Mouse (Mus musculus): ENCODE measurements around the gene Os9.

Os9 gene

GRCm38 (mm10) chr10:127118470-127118869, 2.5 kb downstream of the Os9 start:
- no peak for ATAC-seq (ENCODE audit: low TSS enrichment)

- ATAC-seq (ENCODE audit: low TSS enrichment), result no peak
Measured at GRCm38 (mm10) chr10:127115068-127115467, 5.9 kb downstream of the Os9 start.

GRCm38 (mm10) chr10:127114408-127114807, 6.5 kb downstream of the Os9 start:
- ATAC-seq (ENCODE audit: low TSS enrichment), result no peak

- ATAC-seq (ENCODE audit: low TSS enrichment), result no peak
Measured at GRCm38 (mm10) chr10:127111001-127111887, 9.7 kb downstream of the Os9 start.

- no peak for ATAC-seq (ENCODE audit: low TSS enrichment)
Measured at GRCm38 (mm10) chr10:127108262-127108583, 12.7 kb downstream of the Os9 start.

- ATAC-seq (ENCODE audit: low TSS enrichment), result no peak
Measured at GRCm38 (mm10) chr10:127107563-127108261, 13.2 kb downstream of the Os9 start.

- ATAC-seq (ENCODE audit: low TSS enrichment), result no peak
Measured at GRCm38 (mm10) chr10:127103631-127104030, 17.3 kb downstream of the Os9 start.

GRCm38 (mm10) chr10:127101151-127101550, 19.8 kb downstream of the Os9 start:
- no peak for ATAC-seq (ENCODE audit: low TSS enrichment)

GRCm38 (mm10) chr10:127100414-127100813, 20.5 kb downstream of the Os9 start:
- ATAC-seq (ENCODE audit: low TSS enrichment), result no peak

- no peak for ATAC-seq (ENCODE audit: low TSS enrichment)
Measured at GRCm38 (mm10) chr10:127099868-127100267, 21.1 kb downstream of the Os9 start.

- ATAC-seq (ENCODE audit: low TSS enrichment), result no peak
Measured at GRCm38 (mm10) chr10:127099191-127099590, 21.7 kb downstream of the Os9 start.

GRCm38 (mm10) chr10:127098514-127098913, 22.4 kb downstream of the Os9 start:
- ATAC-seq (ENCODE audit: low TSS enrichment), result no peak

GRCm38 (mm10) chr10:127094382-127094802, 26.5 kb downstream of the Os9 start:
- peak; percentile 5; the same call in 1 of the 2 replicates for ATAC-seq (ENCODE audit: low TSS enrichment)

- no peak for ATAC-seq (ENCODE audit: low TSS enrichment)
Measured at GRCm38 (mm10) chr10:127092742-127093141, 28.2 kb downstream of the Os9 start.

- ATAC-seq (ENCODE audit: low TSS enrichment), result peak; percentile 8; the same call in 1 of the 2 replicates
Measured at GRCm38 (mm10) chr10:127091507-127092396, 29.2 kb downstream of the Os9 start.

GRCm38 (mm10) chr10:127090560-127091411, 30.1 kb downstream of the Os9 start:
- peak; percentile 8; the same call in 1 of the 2 replicates for ATAC-seq (ENCODE audit: low TSS enrichment)

GRCm38 (mm10) chr10:127085633-127086032, 35.3 kb downstream of the Os9 start:
- ATAC-seq (ENCODE audit: low TSS enrichment), result no peak

GRCm38 (mm10) chr10:127085052-127085451, 35.9 kb downstream of the Os9 start:
- no peak for ATAC-seq (ENCODE audit: low TSS enrichment)

GRCm38 (mm10) chr10:127083915-127084306, 37.0 kb downstream of the Os9 start:
- ATAC-seq (ENCODE audit: low TSS enrichment), result no peak

- no peak for ATAC-seq (ENCODE audit: low TSS enrichment)
Measured at GRCm38 (mm10) chr10:127083292-127083914, 37.5 kb downstream of the Os9 start.
